Mouse (Mus musculus) thymus, postnatal 25 days (tissue): ENCODE results near the gene Cnp.
"Not testable (repeated sequence)": the region's sequence is repeated elsewhere in the genome, so short reads cannot be mapped to it uniquely, and the experiment has no call there.

ENCODE experiments used
- DNase-seq: peaks from one replicate; pipeline ENCODE4 v3.0.0; 2022

Gene Cnp

GRCm38 (mm10) chr11:100574708-100575483 lies at the start of gene Cnp:
Cnp (plus strand) TSS chr11:100574904.
- DNase-seq, result peak; percentile 92

GRCm38 (mm10) chr11:100524987-100525630 lies 49.6 kb upstream of the Cnp start:
- DNase-seq, result no peak

GRCm38 (mm10) chr11:100526052-100526816 lies 48.5 kb upstream of the Cnp start:
- DNase-seq, result no peak

GRCm38 (mm10) chr11:100527066-100527457 lies 47.6 kb upstream of the Cnp start:
- no peak for DNase-seq

- DNase-seq, result peak; percentile 99
Observed at GRCm38 (mm10) chr11:100527458-100528374, 47.0 kb upstream of the Cnp start, which contains the start of gene Acly. Acly (minus strand) TSS chr11:100528000.

GRCm38 (mm10) chr11:100528375-100529165 lies 46.1 kb upstream of the Cnp start:
- no peak for DNase-seq

- DNase-seq, result no peak
Observed at GRCm38 (mm10) chr11:100533871-100534270, 40.8 kb upstream of the Cnp start.

- not testable (repeated sequence) for DNase-seq
Observed at GRCm38 (mm10) chr11:100534411-100534810, 40.3 kb upstream of the Cnp start.

GRCm38 (mm10) chr11:100534821-100535220 lies 39.9 kb upstream of the Cnp start:
- not testable (repeated sequence) for DNase-seq

- DNase-seq, result no peak
Observed at GRCm38 (mm10) chr11:100535996-100536395, 38.7 kb upstream of the Cnp start.

- DNase-seq, result no peak
Observed at GRCm38 (mm10) chr11:100536466-100536865, 38.2 kb upstream of the Cnp start.

GRCm38 (mm10) chr11:100540966-100541365 lies 33.7 kb upstream of the Cnp start:
- DNase-seq, result no peak

- DNase-seq, result no peak
Observed at GRCm38 (mm10) chr11:100541577-100541976, 33.1 kb upstream of the Cnp start.

- DNase-seq, result peak; percentile 72
Observed at GRCm38 (mm10) chr11:100544832-100545745, 29.6 kb upstream of the Cnp start, which contains the start of gene Ttc25. Ttc25 (plus strand) TSS chr11:100545607.

GRCm38 (mm10) chr11:100545746-100546085 lies 29.0 kb upstream of the Cnp start:
- DNase-seq, result no peak

GRCm38 (mm10) chr11:100546955-100547354 lies 27.7 kb upstream of the Cnp start:
- DNase-seq, result no peak

GRCm38 (mm10) chr11:100548141-100548540 lies 26.6 kb upstream of the Cnp start:
- no peak for DNase-seq

- DNase-seq, result no peak
Observed at GRCm38 (mm10) chr11:100549466-100549865, 25.2 kb upstream of the Cnp start.

- DNase-seq, result no peak
Observed at GRCm38 (mm10) chr11:100550101-100550500, 24.6 kb upstream of the Cnp start.

- DNase-seq, result no peak
Observed at GRCm38 (mm10) chr11:100552842-100553241, 21.9 kb upstream of the Cnp start.
